Mouse (Mus musculus) lung, postnatal 10 days (tissue): ENCODE data around the gene Pde7b.

Experiments used
- DNase-seq: peaks from one replicate; pipeline ENCODE4 v3.0.0; 2021

Gene Pde7b

GRCm38 (mm10) chr10:20490775-20491174 is 234.1 kb downstream of the Pde7b start:
- DNase-seq = peak; percentile 32

DNA sequence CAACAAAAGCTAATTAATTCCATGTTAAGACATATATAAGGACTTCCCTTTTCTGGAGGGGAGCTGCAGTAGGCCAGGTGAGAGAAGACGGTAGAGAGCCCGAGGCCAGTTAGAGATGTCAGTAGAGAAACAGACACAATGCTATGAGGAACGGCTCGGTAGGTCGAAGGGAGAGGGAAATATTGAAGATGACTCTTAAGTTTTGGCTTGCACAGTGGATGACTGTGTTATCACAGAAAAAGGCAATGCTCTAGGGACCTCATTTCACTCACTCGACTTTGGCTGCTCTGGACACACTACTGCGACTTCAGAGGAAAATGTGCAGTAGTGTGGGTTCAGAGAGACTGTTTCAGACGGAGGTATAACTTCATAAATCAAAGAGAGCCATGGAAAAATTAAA is 234.6 kb downstream of the Pde7b start:
- no peak for DNase-seq

DNA sequence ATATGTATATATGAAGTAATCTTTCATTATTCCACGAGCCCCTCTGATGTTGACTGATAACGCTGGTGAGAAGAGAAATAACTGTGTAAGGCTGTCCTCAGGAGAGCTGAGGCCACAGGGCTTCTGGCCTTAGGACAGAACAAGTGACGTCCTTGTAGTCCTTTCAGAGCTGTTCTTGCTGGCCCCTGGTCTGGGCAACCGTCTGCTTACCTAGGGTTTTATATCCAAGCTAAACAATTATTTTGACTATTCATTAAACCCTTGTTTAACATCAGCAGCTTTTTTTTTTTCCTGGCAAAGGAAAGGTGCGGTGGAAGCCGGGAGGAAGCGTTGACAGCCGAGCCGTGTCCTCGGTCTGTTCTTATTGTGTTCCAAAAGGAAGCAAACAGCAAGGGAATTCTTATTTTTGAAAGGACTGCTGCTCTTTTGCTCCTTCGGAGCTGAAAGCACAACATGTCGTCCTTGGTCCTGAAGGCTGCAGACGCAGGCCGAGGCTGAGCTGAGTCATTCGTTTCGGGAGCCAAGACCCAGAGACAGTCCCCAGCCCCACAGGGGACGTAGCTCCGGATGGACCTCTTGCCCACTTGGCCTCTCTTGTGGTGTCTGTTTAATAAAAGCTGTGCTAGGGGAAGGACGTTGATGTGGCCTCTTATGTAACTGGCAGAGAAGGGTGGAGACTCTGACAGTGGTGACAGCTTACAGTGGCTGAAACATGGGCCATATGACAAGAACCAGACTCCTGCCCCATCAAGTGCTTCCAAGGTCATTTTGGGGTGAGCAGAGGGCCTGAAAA is 238.2 kb downstream of the Pde7b start:
- DNase-seq = peak; percentile 90

DNA sequence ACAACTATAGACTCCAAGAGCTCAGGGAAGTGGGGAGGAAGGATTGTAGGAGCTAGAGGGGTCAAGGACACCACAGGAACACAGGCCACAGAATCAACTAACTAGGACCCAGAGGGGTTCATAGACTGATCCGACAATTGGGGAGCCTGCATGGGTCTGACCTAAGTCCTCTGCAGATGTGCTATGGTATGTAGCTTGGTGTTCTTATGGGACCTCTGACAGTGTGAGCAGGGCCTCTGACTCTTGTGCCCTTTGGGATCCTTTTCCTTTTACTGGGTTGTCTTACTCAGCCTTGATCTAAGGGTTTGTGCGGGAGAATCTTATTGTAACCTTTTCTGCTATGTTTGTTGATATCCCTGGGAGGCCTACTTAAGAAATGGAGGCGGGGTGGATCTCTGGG is 239.1 kb downstream of the Pde7b start:
- DNase-seq = no peak

DNA sequence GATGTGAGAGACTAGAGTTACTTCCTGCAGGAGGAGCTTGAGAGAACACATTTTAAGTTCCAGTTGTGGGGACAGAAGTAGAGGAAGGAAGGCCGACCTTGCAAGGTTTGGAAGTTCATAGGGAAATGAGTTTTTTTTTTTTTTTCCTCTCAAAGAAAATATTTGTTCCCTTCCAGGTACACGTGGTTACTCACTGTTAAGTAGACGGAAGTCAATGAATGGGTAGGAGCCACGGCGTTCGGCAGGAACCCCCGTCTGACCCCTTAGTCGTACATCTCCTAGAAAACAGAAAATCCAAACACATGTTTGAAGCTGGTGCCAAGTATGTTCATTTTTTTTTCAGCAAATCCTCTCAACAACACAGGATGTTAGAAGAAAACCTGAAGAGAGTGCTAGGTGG is 245.4 kb downstream of the Pde7b start:
- no peak for DNase-seq

DNA sequence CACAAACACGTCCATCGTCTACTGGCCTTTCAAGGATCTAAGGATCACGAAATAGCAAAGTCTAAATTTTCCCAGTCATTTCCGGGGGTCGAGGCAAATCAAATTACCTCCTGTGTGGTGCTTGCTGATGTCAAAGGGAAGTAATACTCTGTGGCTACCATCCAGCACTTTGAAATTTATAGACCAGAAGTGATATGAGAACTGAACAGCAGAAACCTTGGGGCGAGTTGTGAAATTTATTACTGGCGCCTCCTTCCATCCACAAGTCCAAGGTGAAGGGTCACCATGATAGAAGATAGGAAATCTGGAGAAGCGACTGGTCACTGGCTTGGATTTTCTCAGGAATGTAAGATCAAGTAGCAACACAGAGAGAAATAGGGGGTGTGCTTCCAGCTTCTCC is 246.4 kb downstream of the Pde7b start:
- DNase-seq = no peak

GRCm38 (mm10) chr10:20474831-20475230 is 250.0 kb downstream of the Pde7b start:
- no peak for DNase-seq

GRCm38 (mm10) chr10:20474036-20474435 is 250.8 kb downstream of the Pde7b start:
- DNase-seq = no peak

DNA sequence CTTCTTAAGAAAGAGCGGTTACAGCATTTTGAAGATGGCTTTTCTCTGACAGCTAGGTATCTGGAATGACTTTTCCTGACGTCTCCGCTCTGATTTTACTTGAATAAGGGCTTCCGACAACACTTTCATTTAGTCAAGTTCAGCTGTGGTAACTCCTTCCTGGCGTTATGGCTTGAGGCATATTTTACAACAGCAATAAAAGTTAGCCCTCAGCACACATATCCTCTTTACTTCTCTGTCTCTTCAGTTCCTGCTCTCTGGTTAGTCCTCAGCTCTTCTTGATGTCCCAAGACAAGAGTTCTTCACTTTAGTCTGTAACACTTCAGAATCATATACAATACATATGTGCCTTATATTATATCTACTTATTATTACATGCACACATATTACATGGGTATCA is 251.4 kb downstream of the Pde7b start:
- no peak for DNase-seq

- peak; percentile 45 for DNase-seq
Measured at GRCm38 (mm10) chr10:20472007-20472406, 252.9 kb downstream of the Pde7b start.

GRCm38 (mm10) chr10:20464631-20465030 is 260.2 kb downstream of the Pde7b start:
- no peak for DNase-seq

DNA sequence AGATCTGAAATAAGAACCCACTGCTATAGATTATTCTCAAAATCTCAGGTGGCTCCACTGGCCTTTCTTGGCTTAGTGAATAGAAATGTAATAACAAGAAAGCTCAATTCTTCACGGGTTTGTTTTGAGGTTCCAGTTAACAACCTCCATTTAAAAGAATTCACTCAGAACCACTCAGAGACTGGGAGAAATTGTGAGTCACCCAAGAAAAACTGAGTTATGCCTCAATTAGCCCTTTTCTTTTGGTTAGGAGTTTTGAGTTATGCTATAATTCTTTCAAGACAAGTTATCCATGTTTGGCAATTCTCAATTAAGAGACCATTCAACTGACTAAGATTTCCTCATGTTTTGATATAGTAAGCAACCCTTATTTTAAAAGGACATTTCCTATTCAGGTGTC is 260.9 kb downstream of the Pde7b start:
- no peak for DNase-seq

DNA sequence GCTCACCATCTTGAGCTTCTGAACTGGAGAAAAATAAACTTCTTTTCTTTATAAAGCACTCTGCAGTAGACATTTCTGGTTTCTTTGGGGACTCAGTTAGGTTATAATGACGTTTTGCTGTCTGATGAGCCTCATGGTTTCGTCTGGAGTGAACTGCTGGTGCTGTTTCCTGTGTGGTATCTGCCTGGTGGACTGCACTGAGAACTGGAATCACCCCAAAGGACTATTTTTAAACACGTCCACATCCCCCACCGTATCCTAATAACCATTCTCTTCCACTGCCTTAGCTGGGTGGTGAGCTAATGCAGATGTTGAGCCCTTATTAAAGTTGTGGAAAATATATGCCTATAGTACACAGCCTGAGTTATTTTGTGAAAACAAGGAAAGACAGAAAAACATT is 262.3 kb downstream of the Pde7b start:
- DNase-seq = no peak

GRCm38 (mm10) chr10:20459657-20460350 is 265.1 kb downstream of the Pde7b start:
- no peak for DNase-seq

DNA sequence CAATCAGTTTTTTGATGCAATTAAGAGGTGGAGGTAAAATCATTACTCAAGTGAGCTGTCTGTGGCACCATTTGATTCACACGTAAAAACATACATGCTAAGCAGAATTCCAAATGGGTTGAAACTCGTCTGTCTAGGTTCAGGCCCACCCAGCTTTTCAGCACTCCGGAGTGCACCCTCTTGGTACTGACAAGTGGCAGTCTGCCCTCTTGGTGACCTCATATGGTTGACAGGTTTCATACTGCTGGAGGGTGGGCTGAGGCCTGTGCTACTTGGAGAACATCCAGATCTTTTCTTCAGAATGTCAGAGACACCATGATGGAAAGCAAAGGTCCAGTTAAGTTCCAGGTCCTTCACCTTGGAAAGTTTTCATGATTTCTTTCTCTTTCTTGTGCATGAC is 265.7 kb downstream of the Pde7b start:
- no peak for DNase-seq

- no peak for DNase-seq
Measured at GRCm38 (mm10) chr10:20454387-20455065, 270.4 kb downstream of the Pde7b start.

DNA sequence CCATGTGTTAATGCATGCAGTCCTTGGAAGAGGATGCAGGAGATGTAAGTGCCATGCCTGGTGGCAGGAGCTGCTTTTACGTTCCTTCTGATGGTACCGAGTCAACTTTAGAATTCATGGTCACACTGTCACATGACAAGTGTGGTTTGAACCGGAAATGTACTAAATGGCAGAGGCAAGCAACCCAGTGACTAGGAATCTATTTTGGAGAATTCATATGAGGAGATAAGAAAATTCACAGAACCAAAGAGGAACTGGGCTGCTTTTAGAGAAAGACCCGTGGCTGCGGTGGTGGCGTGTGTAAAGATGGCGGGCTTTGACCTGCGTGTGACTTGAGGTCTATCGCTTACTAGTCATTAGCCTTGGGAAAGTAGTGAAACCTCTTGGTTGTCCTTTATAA is 287.4 kb downstream of the Pde7b start:
- no peak for DNase-seq

DNA sequence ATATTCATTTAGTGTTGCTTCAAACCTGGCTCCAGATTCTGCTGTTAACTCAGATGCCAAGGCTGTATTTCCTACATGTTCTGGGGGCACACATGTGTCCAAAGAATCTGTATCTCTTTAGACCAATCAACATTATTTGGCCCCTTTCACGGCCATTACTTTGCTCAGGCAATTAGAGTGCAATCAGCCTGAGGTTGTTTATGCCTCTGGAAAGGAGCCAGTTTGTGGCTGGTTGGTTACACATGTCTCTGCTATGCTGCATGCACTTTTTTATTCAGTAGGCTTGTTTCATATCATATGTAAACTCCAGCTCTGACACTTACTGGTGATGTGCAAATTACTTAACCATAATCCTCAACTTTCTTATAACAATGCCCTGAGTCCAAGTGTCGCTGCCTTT is 287.9 kb downstream of the Pde7b start:
- DNase-seq = peak; percentile 51

GRCm38 (mm10) chr10:20435913-20436312 is 289.0 kb downstream of the Pde7b start:
- DNase-seq = no peak

- peak; percentile 37 for DNase-seq
Measured at GRCm38 (mm10) chr10:20431336-20431735, 293.5 kb downstream of the Pde7b start.

- DNase-seq = peak; percentile 52
Measured at GRCm38 (mm10) chr10:20421299-20421883, 303.5 kb downstream of the Pde7b start.

- DNase-seq = no peak
Measured at GRCm38 (mm10) chr10:20420296-20420695, 304.6 kb downstream of the Pde7b start.

GRCm38 (mm10) chr10:20418856-20419219 is 306.0 kb downstream of the Pde7b start:
- peak; percentile 16 for DNase-seq
